Mouse (Mus musculus) spleen, adult 2 months (tissue): ENCODE results near the gene Xaf1.

Experiments used
- CTCF ChIP-seq: fragments of 200-500 bp; IDR thresholded peaks from 2 replicates; pipeline ENCODE4 v1.5.1; 2011; ENCODE audit warnings: mild to moderate bottlenecking, inconsistent platforms; ENCODE audit not compliant: insufficient read depth, insufficient read length, insufficient replicate concordance; ENCODE audit errors: extremely low read depth
- POLR2A ChIP-seq: fragments of 200-500 bp; IDR thresholded peaks from 2 replicates; pipeline ENCODE4 v1.6.1; 2011; ENCODE audit warnings: low read depth, low read length, inconsistent platforms

DNA sequence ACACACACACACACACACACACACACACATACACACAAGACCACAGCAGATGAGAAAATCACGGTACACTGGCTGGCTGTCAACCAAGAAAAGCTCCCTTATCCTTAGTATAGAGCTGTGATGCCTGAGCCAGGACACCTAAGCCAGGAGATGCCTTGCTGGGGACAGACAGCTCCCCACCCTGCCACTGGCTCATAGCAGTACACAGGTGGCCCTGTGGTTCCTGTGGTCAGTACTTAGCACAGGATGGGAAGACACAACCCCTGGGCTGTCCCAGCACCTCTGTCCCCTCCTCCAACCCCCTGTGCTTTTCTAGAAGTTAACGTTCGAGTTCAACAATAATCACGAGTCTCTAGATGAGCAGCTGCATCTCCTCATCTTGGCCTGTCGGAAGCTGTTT, 16.6 kb downstream of the Xaf1 start:
- no peak for TF ChIP-seq CTCF
- no peak for TF ChIP-seq POLR2A
